Mouse (Mus musculus): ENCODE results near the gene Cdkl2.

DNA sequence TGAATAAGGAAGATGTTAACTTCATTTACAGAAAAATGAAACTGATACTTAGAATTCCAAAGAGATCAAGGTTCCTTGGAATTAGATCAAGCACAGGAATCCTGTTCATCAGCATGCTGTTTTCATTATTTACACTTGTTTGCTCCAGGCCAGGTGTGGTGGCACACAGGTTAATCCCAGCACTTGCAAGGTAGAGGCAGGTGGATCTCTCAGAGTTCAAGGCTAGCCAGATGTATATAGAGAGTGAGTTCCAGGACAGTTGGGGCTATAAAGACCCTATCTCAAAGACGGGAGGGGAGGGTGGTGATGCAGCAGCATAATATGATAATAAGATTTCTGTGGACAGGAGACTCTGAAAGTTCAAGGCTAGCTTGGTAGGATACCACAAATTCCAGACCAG lies 36.7 kb upstream of the Cdkl2 start:
- TF ChIP-seq CTCF (IDR thresholded peaks at IDR 0.05; ENCODE audit: insufficient read depth, low read length): no peak
- TF ChIP-seq POLR2A (IDR thresholded peaks at IDR 0.05; ENCODE audit: borderline replicate concordance, extremely low read depth, low read depth, low read length): no peak
